Mouse (Mus musculus): ENCODE measurements at regions not wholly inside any gene's neighbourhood (a gene's known extent, or its start where the extent isn't known, plus 50 kb on each side); places are given as distances from the start of the nearest gene placed in this dataset.

- no peak for ATAC-seq (ENCODE audit: low TSS enrichment)
These were observed 502.3 kb downstream of the Sh2d4b start for GRCm38 (mm10) chr14:40390811-40391210.

- ATAC-seq (ENCODE audit: low TSS enrichment): peak; percentile 74
These were observed 511.5 kb downstream of the Sh2d4b start for GRCm38 (mm10) chr14:40381603-40382002.

- ATAC-seq (ENCODE audit: low TSS enrichment): no peak
These were observed 513.4 kb downstream of the Sh2d4b start for GRCm38 (mm10) chr14:40379692-40380091.

- peak; percentile 20; the same call in 1 of the 2 replicates for ATAC-seq (ENCODE audit: low TSS enrichment)
These were observed 528.7 kb downstream of the Sh2d4b start for GRCm38 (mm10) chr14:40364342-40364741.

- no peak for ATAC-seq (ENCODE audit: low TSS enrichment)
These were observed 530.2 kb downstream of the Sh2d4b start for GRCm38 (mm10) chr14:40362838-40363237.
